Mouse (Mus musculus): Measurements from ENCODE around the gene Spem1.

The Spem1 gene

GRCm38 (mm10) chr11:69836703-69837576 is 15.0 kb upstream of the Spem1 start:
- peak; percentile 66 for DNase-seq (ENCODE audit: low read depth)

GRCm38 (mm10) chr11:69835966-69836335 is 14.0 kb upstream of the Spem1 start:
- DNase-seq (ENCODE audit: low read depth), result no peak

- DNase-seq (ENCODE audit: low read depth), result no peak
These were observed 13.5 kb upstream of the Spem1 start for GRCm38 (mm10) chr11:69835326-69835965.

GRCm38 (mm10) chr11:69834001-69834549 is 12.1 kb upstream of the Spem1 start:
- DNase-seq (ENCODE audit: low read depth), result no peak

- DNase-seq (ENCODE audit: low read depth), result no peak
These were observed 11.6 kb upstream of the Spem1 start for GRCm38 (mm10) chr11:69833554-69833953.

GRCm38 (mm10) chr11:69828832-69829231 is 6.9 kb upstream of the Spem1 start:
- DNase-seq (ENCODE audit: low read depth), result no peak

GRCm38 (mm10) chr11:69823456-69823855 is 1.5 kb upstream of the Spem1 start:
- no peak for DNase-seq (ENCODE audit: low read depth)

- no peak for DNase-seq (ENCODE audit: low read depth)
These were observed 3.1 kb downstream of the Spem1 start for GRCm38 (mm10) chr11:69818871-69819270.

GRCm38 (mm10) chr11:69818365-69818764 is 3.6 kb downstream of the Spem1 start, which contains the start of gene Spem2:
Gene Spem2 (minus strand): TSS chr11:69818465.
- no peak for DNase-seq (ENCODE audit: low read depth)

- no peak for DNase-seq (ENCODE audit: low read depth)
These were observed 5.5 kb downstream of the Spem1 start for GRCm38 (mm10) chr11:69816520-69816919.

GRCm38 (mm10) chr11:69815155-69815554 is 6.8 kb downstream of the Spem1 start, which contains the start of gene Gm39566:
Gene Gm39566 (minus strand): TSS chr11:69815298.
- DNase-seq (ENCODE audit: low read depth), result no peak

- DNase-seq (ENCODE audit: low read depth), result no peak
These were observed 11.7 kb downstream of the Spem1 start for GRCm38 (mm10) chr11:69810280-69810679.

- DNase-seq (ENCODE audit: low read depth), result peak; percentile 58
These were observed 14.3 kb downstream of the Spem1 start for GRCm38 (mm10) chr11:69807641-69808040.

- DNase-seq (ENCODE audit: low read depth), result no peak
These were observed 15.6 kb downstream of the Spem1 start for GRCm38 (mm10) chr11:69806378-69806777.

- DNase-seq (ENCODE audit: low read depth), result no peak
These were observed 16.7 kb downstream of the Spem1 start, which contains the start of gene Tmem102 for GRCm38 (mm10) chr11:69804972-69805909. Gene Tmem102 (minus strand): TSS chr11:69805624.

GRCm38 (mm10) chr11:69804652-69804940 is 17.4 kb downstream of the Spem1 start:
- DNase-seq (ENCODE audit: low read depth), result no peak

- DNase-seq (ENCODE audit: low read depth), result peak; percentile 85
These were observed 18.0 kb downstream of the Spem1 start for GRCm38 (mm10) chr11:69803786-69804651.

GRCm38 (mm10) chr11:69803328-69803727 is 18.7 kb downstream of the Spem1 start:
- no peak for DNase-seq (ENCODE audit: low read depth)

- DNase-seq (ENCODE audit: low read depth), result peak; percentile 58
These were observed 19.3 kb downstream of the Spem1 start for GRCm38 (mm10) chr11:69802648-69803105.

GRCm38 (mm10) chr11:69801379-69801977 is 20.5 kb downstream of the Spem1 start, which contains the start of gene Fgf11:
Gene Fgf11 (minus strand): TSS chr11:69801857.
- DNase-seq (ENCODE audit: low read depth), result no peak
